Mouse (Mus musculus): Measurements from ENCODE around the gene Polr2m. TPM values are rescaled to one million over a fixed set of nuclear protein-coding genes. Genes with fewer than 3 reads are reported as not detected.

The Polr2m gene
- polyA plus RNA-seq, 1 experiment from 2014 or later = 528 TPM

DNA sequence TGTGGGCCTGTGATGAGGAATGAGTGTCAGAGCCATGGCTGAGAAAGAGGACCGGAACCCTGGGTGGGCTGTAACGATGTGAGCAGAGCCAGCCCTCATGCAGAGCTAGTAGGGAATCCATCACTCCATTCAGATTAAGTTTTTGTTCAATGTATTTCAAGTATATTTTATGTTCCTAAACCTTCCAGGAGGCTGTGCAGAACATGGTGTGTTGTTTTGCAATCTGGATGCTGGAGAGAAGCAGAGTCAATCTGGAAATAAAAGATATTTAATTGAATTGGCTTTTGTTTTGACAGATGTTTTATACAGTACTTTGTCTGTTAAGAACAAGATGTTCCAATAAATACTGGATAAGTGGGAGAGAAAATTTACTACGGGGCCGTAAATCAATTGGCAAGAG, 29.0 kb downstream of the Polr2m start:
- H3K27me3 ChIP-seq (ENCODE audit: insufficient read depth, poor library complexity, severe bottlenecking) = no peaks in the 10 kb centered on the region
- H3K36me3 ChIP-seq = no peaks in the 10 kb centered on the region
- WGBS = 95% methylated on average over 4 of the region's 4 CpGs
- DNase-seq (ENCODE audit: low spot score) = no peak
- H3K4me3 ChIP-seq = no peak overlapping the region
- H3K4me1 ChIP-seq (replicated peaks) = peaks cover 14% of the 10 kb centered on the region
- H3K27ac ChIP-seq = no peak overlapping the region
- H3K9me3 ChIP-seq = no peaks in the 10 kb centered on the region

DNA sequence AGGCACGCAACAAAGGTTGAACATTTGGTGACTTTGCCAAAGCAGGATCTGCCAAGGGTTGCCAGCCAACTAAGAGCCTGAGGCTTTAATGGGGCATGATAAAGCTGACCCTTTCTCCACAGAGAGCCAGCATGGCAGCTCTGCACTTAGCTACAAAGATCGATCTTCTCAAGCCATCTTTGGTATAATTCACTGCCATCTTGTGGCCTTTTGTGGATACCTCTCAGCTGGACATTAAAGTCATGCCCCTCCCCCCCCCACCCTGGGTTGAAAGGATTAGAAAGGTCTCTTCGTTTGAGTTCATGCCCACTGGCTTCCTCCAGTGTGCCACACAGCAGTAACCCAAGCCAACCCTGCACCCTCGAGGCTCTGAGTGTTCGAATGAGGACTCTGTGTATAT, 31.8 kb downstream of the Polr2m start:
- 73% methylated on average over 5 of the region's 5 CpGs for WGBS

DNA sequence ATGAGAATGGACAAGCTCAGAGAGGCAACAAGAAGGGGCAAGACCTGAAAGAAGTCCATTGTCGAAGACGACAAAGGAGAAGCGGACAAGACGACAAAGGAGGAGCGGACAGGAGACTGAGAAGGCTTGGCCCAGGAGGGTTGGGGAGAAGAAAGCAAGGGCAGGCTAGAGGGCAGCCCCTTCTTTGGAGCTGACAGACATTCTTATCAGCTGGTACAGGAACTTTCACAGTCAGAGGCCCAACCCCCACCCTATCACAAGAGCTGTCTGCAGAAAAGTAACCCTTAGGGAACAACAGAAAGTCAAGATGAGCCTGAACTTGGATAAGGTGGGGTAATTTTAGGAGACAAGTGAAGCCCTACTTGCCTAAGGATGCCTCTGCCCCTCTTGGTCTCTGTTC, 32.4 kb downstream of the Polr2m start:
- no peak for DNase-seq (ENCODE audit: low spot score)
- no peak overlapping the region for H3K27ac ChIP-seq
- peaks cover 24% of the 10 kb centered on the region for H3K4me1 ChIP-seq (replicated peaks)
- no peaks in the 10 kb centered on the region for H3K9me3 ChIP-seq
- 31% methylated on average over 5 of the region's 5 CpGs for WGBS
- H3K27me3 ChIP-seq (ENCODE audit: insufficient read depth, poor library complexity, severe bottlenecking) = no peaks in the 10 kb centered on the region
- H3K36me3 ChIP-seq = no peaks in the 10 kb centered on the region
- no peak overlapping the region for H3K4me3 ChIP-seq

More for the DNA sequence above, 31.8 kb downstream of the Polr2m start:
- Histone ChIP-seq H3K27ac (no peak overlapping the region), H3K4me1 (replicated peaks) (peaks cover 24% of the 10 kb centered on the region), H3K4me3 (no peak overlapping the region), H3K27me3 (ENCODE audit: insufficient read depth, poor library complexity, severe bottlenecking) (no peaks in the 10 kb centered on the region), H3K9me3 (no peaks in the 10 kb centered on the region), H3K36me3 (no peaks in the 10 kb centered on the region)
- no peak for DNase-seq (ENCODE audit: low spot score)

GRCm38 (mm10) chr9:71450626-71451025, 35.1 kb downstream of the Polr2m start:
- no peak overlapping the region for H3K27ac ChIP-seq
- peaks cover 24% of the 10 kb centered on the region for H3K4me1 ChIP-seq (replicated peaks)
- H3K4me3 ChIP-seq = no peak overlapping the region
- H3K36me3 ChIP-seq = no peaks in the 10 kb centered on the region
- no peaks in the 10 kb centered on the region for H3K27me3 ChIP-seq (ENCODE audit: insufficient read depth, poor library complexity, severe bottlenecking)
- WGBS = 82% methylated on average over 6 of the region's 6 CpGs
- no peaks in the 10 kb centered on the region for H3K9me3 ChIP-seq
- no peak for DNase-seq (ENCODE audit: low spot score)

- H3K36me3 ChIP-seq = no peaks in the 10 kb centered on the region
- no peak overlapping the region for H3K27ac ChIP-seq
- H3K4me3 ChIP-seq = no peak overlapping the region
- H3K4me1 ChIP-seq (replicated peaks) = peaks cover 11% of the 10 kb centered on the region
- no peaks in the 10 kb centered on the region for H3K27me3 ChIP-seq (ENCODE audit: insufficient read depth, poor library complexity, severe bottlenecking)
- peak; percentile 70 for DNase-seq (ENCODE audit: low spot score)
- WGBS = 33% methylated on average over 4 of the region's 4 CpGs
- H3K9me3 ChIP-seq = no peaks in the 10 kb centered on the region
Measured at GRCm38 (mm10) chr9:71447573-71447972, 38.2 kb downstream of the Polr2m start.

- no peak for DNase-seq (ENCODE audit: low spot score)
- H3K36me3 ChIP-seq = no peaks in the 10 kb centered on the region
- no peaks in the 10 kb centered on the region for H3K4me1 ChIP-seq (replicated peaks)
- H3K27me3 ChIP-seq (ENCODE audit: insufficient read depth, poor library complexity, severe bottlenecking) = no peaks in the 10 kb centered on the region
- WGBS = 77% methylated on average over 2 of the region's 2 CpGs
- no peak overlapping the region for H3K27ac ChIP-seq
- no peaks in the 10 kb centered on the region for H3K9me3 ChIP-seq
- H3K4me3 ChIP-seq = no peak overlapping the region
Measured at GRCm38 (mm10) chr9:71445308-71445707, 40.4 kb downstream of the Polr2m start.

DNA sequence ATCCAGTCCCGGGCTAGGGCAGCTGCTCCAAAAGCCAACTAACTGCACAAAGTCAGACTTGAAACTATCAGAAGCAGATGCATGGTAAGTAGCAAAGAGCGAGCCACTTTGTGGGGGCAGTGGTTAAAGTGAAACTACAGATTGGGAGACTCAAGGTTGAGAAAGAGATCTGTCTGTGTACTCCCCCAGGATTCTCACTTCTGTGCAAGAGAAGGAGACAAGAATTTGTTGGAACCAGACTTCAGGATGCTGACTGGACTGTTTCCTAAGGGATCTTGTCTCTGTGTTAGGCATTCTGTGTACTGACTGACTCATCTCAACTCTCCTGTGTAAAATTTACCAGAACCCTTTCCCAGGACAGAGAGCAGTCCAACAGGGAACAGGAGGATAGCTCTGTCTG, 47.6 kb downstream of the Polr2m start:
- no peaks in the 10 kb centered on the region for H3K27me3 ChIP-seq (ENCODE audit: insufficient read depth, poor library complexity, severe bottlenecking)
- DNase-seq (ENCODE audit: low spot score) = no peak
- H3K27ac ChIP-seq = no peak overlapping the region
- 88% methylated on average over 2 of the region's 2 CpGs for whole genome bisulfite sequencing
- H3K9me3 ChIP-seq = no peaks in the 10 kb centered on the region
- no peaks in the 10 kb centered on the region for H3K36me3 ChIP-seq
- H3K4me1 ChIP-seq (replicated peaks) = no peaks in the 10 kb centered on the region
- H3K4me3 ChIP-seq = no peak overlapping the region

Other genes starting within 250 kb of the Polr2m start
- gene Myzap, start 106.4 kb upstream of the Polr2m start, polyA plus RNA-seq (2016; fragmentation: Nextera tagmentation; extraction: Ambion mirVana) = 4.4 and 4.9 TPM in 2 replicates